Mouse (Mus musculus) C2C12 (cell line): ENCODE data around the gene Tmem145.

ENCODE experiments used
- CEBPB ChIP-seq: IDR thresholded peaks from one replicate; pipeline ENCODE4 v1.6.1; 2011; ENCODE audit warnings: low read depth, mild to moderate bottlenecking, control low read depth, moderate library complexity
- CTCF ChIP-seq: IDR thresholded peaks from one replicate; pipeline ENCODE4 v1.5.1; 2011; ENCODE audit not compliant: control insufficient read depth, insufficient read depth, insufficient read length
- MAX ChIP-seq: IDR thresholded peaks from one replicate; pipeline ENCODE4 v1.6.1; 2011; ENCODE audit warnings: mild to moderate bottlenecking, control low read depth
- MYOD1 ChIP-seq: IDR thresholded peaks from one replicate; pipeline ENCODE4 v1.6.1; 2011; ENCODE audit warnings: low read depth; ENCODE audit not compliant: control insufficient read depth, insufficient read length
- MYOG ChIP-seq: IDR thresholded peaks from one replicate; pipeline ENCODE4 v1.6.1; 2011; ENCODE audit not compliant: control insufficient read depth, insufficient read length; ENCODE audit errors: extremely low read depth
- USF1 ChIP-seq: IDR thresholded peaks from one replicate; pipeline ENCODE4 v1.6.1; 2011; ENCODE audit warnings: low read depth, mild to moderate bottlenecking, control low read depth, moderate library complexity

DNA sequence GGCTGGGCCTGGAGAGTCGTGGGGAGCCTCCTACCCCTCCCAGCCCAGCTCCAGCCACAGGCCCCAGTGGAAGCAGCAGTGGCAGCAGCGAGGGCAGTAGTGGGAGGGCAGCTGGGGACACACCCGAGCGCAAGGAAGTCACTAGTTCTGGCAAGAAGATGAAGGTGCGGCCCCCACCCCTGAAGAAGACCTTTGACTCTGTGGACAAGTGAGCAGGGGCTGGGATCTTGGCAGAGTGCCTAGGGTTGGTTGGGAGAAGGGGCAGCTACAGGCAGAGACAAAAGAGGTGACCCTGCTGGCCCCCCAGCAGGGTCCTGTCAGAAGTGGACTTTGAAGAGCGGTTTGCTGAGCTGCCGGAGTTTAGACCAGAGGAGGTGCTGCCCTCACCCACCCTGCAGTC, 13.8 kb upstream of the Tmem145 start:
- TF ChIP-seq USF1 (no peak), CTCF (no peak), MAX (no peak), MYOG (no peak), MYOD1 (no peak), CEBPB (no peak)
